Mouse (Mus musculus): ENCODE measurements at regions not wholly inside any gene's neighbourhood (a gene's known extent, or its start where the extent isn't known, plus 50 kb on each side); places are given as distances from the start of the nearest gene placed in this dataset.
"Not testable (repeated sequence)": the region's sequence is repeated elsewhere in the genome, so short reads cannot be mapped to it uniquely, and the experiment has no call there.

GRCm38 (mm10) chr5:149815879-149816278 is 137.8 kb downstream of the B3glct start:
- DNase-seq (ENCODE audit: low spot score in 2 of 2) = peak in 1 of 2 experiments; percentile 41

- no peak for DNase-seq (ENCODE audit: low spot score in 2 of 2)
These were observed 140.8 kb downstream of the B3glct start for GRCm38 (mm10) chr5:149818812-149819211.

- no peak for DNase-seq (ENCODE audit: low spot score in 2 of 2)
These were observed 145.8 kb downstream of the B3glct start for GRCm38 (mm10) chr5:149823821-149824220.

- DNase-seq (ENCODE audit: low spot score in 2 of 2) = no peak
These were observed 149.6 kb downstream of the B3glct start for GRCm38 (mm10) chr5:149827599-149827998.

GRCm38 (mm10) chr5:149831122-149831861 is 153.3 kb downstream of the B3glct start:
- peak; percentile 41 to 67 for DNase-seq (ENCODE audit: low spot score in 2 of 2)

DNA sequence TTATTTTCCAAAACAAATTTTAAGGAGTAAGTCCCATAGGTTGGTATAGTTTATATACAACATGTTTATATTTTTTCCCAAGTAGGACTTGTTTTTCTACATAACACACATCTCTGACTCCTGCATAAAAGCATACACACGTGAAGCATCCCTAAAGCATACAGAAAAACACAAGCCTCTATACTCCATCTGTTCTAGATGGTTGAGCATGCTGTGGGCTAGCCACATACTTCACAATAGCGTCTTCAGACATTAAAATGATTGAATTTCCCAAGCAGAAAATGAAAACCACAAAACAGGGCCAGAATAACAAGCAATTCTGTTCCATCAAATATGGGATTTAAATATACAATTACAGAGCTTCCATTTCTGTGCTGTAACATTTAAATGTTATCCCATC is 159.3 kb downstream of the B3glct start:
- no peak for DNase-seq (ENCODE audit: low spot score in 2 of 2)

- no peak for DNase-seq (ENCODE audit: low spot score in 2 of 2)
These were observed 164.5 kb downstream of the B3glct start for GRCm38 (mm10) chr5:149842491-149842890.

DNA sequence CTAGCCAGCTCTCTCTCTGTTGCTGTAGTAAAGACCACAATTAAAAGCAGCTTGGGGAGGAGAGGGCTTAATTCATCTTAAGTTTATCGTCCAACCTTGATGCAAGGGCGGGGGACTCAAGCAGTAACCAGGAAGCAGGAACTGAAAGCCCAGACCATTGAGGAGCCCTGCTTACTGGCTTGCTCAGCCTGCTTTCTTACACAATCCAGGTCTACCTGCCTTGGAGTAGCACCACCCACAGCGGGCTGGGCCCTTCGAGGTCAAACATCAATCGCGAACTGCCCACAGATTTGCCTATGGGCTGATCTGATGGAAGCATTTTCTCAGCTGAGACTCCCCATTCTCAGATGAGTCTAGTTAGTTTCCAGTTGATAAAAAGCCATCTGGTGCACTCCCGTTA is 165.3 kb downstream of the B3glct start:
- DNase-seq (ENCODE audit: low spot score in 2 of 2) = no peak

DNA sequence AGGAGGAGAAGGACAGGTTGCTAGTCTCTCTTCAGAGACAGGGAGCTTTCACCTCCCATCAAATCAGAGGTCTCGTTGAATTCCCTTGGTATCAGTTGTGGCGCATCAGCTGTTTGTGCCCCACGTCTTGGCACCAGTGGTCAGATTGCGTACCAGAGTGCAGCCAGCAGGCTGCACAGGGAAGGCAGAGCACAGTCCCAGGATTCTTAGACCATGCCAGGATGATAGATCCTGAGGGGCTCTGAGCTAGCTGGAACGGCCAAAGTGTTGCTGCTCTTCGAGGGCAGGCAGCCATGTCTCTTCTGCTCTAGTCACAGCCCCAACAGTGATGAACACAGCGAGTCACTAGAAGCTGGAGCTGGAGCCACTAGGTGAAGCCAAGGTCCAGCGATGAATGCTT is 167.2 kb downstream of the B3glct start:
- DNase-seq (ENCODE audit: low spot score in 2 of 2) = no peak

DNA sequence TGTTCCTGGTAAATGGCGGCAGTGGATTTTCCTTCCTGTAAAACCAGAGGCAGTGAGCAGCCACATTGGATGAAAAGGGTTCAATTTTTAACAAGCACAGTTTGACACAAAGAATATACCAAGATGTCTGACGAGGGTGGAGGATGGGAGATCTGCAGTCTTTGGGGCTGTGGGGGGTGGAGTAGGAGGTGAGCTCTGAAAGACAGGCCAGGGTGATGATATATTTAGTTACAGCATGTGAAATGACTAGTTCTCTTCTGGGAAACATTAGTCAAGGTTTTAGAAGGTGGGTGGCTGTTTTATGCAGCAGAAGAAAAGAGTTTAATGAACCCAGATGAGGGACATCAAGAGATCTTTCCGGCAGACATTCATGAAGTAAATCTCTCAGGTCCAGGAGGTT is 170.0 kb upstream of the Rxfp2 start:
- no peak for DNase-seq (ENCODE audit: low spot score in 2 of 2)

- peak; percentile 38 to 77 for DNase-seq (ENCODE audit: low spot score in 2 of 2)
These were observed 167.5 kb upstream of the Rxfp2 start for GRCm38 (mm10) chr5:149851011-149851410.

DNA sequence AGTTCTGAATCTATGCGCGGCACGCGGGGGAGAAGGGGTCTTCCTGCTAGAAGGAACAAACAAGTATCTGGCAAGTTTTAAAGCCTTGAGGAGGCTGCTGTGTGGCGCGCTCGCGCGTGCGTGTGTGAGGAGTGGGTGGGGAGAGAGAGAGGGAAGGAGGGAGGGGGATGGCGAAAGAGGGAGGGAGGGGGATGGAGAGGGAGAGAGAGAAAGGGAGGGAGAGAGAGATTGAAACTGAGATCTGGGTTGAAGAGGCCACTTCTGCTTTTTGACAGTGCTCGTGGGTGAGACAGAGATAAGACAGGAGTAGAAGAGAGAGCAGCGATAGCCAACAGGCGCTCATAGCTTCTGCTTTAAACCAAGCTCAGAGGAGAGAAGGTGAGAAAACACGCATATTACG is 166.0 kb upstream of the Rxfp2 start:
- DNase-seq (ENCODE audit: low spot score in 2 of 2) = no peak

GRCm38 (mm10) chr5:149856101-149856500 is 162.4 kb upstream of the Rxfp2 start:
- DNase-seq (ENCODE audit: low spot score in 2 of 2) = no peak

DNA sequence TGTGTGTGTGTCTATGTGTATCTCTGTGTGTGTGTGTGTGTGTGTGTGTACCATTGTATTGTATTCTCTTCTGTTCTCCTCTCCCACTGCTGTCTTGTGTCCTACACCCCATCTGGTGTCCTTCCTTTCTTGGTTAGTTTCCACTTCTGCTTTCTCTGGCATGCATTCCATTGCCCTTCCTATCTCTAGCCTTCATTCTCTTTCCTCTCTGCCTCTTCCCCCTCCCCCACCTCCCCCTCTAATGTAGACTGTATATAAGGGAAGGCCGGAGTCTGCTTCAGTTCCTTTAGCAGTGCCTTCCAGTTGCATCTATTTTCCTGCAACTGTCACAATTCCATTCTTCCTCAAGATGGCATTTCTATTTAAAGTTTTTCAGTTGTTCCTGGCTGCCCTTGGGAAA is 161.5 kb upstream of the Rxfp2 start:
- no peak for DNase-seq (ENCODE audit: low spot score in 2 of 2)

DNA sequence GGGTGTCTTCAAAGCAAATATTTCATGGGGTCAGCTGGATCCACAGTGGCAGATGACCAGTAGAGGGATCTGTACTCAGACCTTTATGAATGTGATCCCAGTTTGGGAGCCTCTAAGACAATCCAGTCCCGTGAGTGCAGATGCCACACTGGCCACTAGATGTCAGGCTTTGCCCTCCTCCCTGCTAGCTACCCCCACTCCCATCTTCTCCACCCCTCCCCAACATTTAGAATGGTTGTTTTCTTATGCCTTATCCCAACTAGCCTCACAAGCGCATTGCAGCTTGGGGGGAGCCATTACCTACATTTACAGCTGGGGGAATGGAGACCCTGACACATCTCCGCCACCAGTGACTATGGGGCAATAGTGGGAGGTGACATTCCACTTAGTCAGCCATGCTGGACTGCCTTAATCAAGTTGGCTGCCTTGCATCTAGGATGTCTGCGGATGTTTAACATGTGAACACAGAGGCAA is 156.9 kb upstream of the Rxfp2 start:
- peak in 1 of 2 experiments; percentile 63 for DNase-seq (ENCODE audit: low spot score in 2 of 2)

GRCm38 (mm10) chr5:149867926-149868325 is 150.5 kb upstream of the Rxfp2 start:
- DNase-seq (ENCODE audit: low spot score in 2 of 2) = no peak

DNA sequence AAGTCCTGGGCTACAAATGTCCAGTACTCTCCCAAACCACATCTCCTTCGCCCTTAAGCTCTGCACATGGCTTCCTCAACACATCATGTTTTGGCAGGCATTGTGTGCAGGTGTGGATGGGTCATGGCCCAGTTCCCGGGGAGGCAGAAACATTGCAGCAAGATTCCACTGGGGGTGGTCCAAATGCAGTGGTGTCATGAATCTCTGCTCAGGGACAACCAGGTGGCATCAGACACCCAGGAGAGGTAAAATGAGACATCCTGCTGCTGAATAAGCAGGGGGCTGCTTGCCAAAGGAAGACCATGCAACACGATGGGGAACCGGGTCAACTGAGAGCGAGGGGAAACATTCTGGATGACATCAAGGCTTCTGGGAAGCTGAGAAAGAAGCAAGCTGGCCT is 149.0 kb upstream of the Rxfp2 start:
- no peak for DNase-seq (ENCODE audit: low spot score in 2 of 2)

- no peak for DNase-seq (ENCODE audit: low spot score in 2 of 2)
These were observed 147.9 kb upstream of the Rxfp2 start for GRCm38 (mm10) chr5:149870596-149870995.

DNA sequence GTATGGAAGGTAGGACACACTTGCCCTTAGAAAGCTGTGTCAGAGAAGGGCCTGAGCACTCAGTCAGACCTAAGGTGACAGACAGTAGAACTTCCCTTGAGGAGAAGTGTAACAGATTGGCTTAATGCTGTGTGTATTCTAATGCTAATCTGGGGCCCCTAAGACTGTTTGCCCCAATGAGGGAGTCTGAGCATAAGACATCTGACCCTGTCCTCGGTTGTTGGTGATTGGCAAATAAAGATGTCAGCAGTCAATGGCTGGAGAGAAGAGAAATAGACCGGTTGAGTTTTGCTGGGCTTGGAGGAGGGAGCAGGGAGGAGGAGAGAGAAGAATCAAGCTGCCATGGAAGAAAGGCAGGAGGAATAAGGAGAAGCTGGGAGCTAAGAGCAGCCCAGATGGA is 147.0 kb upstream of the Rxfp2 start:
- no peak for DNase-seq (ENCODE audit: low spot score in 2 of 2)

GRCm38 (mm10) chr5:149873482-149874002 is 144.9 kb upstream of the Rxfp2 start:
- DNase-seq (ENCODE audit: low spot score in 2 of 2) = no peak

- DNase-seq (ENCODE audit: low spot score in 2 of 2) = no peak
These were observed 144.1 kb upstream of the Rxfp2 start for GRCm38 (mm10) chr5:149874342-149874741.

- not testable (repeated sequence) for DNase-seq (ENCODE audit: low spot score in 2 of 2)
These were observed 126.0 kb upstream of the Rxfp2 start for GRCm38 (mm10) chr5:149892453-149892852.

- DNase-seq (ENCODE audit: low spot score in 2 of 2) = no peak
These were observed 111.5 kb upstream of the Rxfp2 start for GRCm38 (mm10) chr5:149906927-149907326.
